8 mouse cellular contexts compared by ENCODE assay signal in genomic region chr9:78480706-78481358, GRCm38 (mm10). TPM values are rescaled to one million over a fixed set of nuclear protein-coding genes. Genes with fewer than 3 reads are reported as not detected.
A peak's percentile ranks its signal among the peaks of the same experiment; 100 is the strongest.
DNase-seq lines count a peak whose midpoint lies in the region; ATAC-seq and TF ChIP-seq lines count a peak whose summit lies in the region.

No protein-coding gene starts in this region.

- TF ChIP-seq CTCF in layer of hippocampus, adult 2 months (conservative IDR thresholded peaks at IDR 0.05) = no peak
- TF ChIP-seq CTCF in lung, embryonic 14.5 days (IDR thresholded peaks at IDR 0.05; ENCODE audit: low read depth) = no peak

- peak overlapping the region; percentile 100 for H3K4me3 ChIP-seq in forebrain, embryonic 14.5 days (ENCODE audit: low read depth, low read length)
- H3K4me3 ChIP-seq in layer of hippocampus, adult 2 months = peak overlapping the region; percentile 98
- H3K4me3 ChIP-seq in lung, embryonic 14.5 days (ENCODE audit: low read depth, low read length) = peak overlapping the region; percentile 86

- intact Hi-C loops in heart, postnatal 14 days (cut with DNase I) = loop anchor here (2.0 kb wide), 1 partner anchor 32 kb away; the partner anchor contains the start of genes Gm17324 and Mto1

- peaks cover 39% of the 10 kb centered on the region for H3K36me3 ChIP-seq in forebrain, embryonic 14.5 days (ENCODE audit: control insufficient read depth, insufficient read depth, low read length)
- peaks cover 48% of the 10 kb centered on the region for H3K36me3 ChIP-seq in lung, embryonic 14.5 days (ENCODE audit: insufficient read depth)

- no peaks in the 10 kb centered on the region for H3K9me3 ChIP-seq in forebrain, embryonic 14.5 days (replicated peaks; ENCODE audit: control insufficient read depth, low read length)
- no peaks in the 10 kb centered on the region for H3K9me3 ChIP-seq in lung, embryonic 14.5 days (ENCODE audit: low read depth, low read length)

- DNase-seq in CD8-positive naive resting alpha-beta T cell, adult 2 months (ENCODE audit: low read depth in 2 of 2, low spot score in 2 of 2) = peak; percentile 74 to 76
- peak; percentile 70 for DNase-seq in c-Kit-positive CD71-positive TER-119-positive erythroid progenitor cells, embryonic 14.5 days (ENCODE audit: low spot score)
- DNase-seq in forebrain, embryonic 14.5 days (ENCODE audit: low spot score) = peak; percentile 69
- peak; percentile 75 to 81 for DNase-seq in heart, postnatal 14 days
- peak; percentile 42 to 71 for DNase-seq in layer of hippocampus, adult 2 months (ENCODE audit: low spot score in 2 of 2)
- DNase-seq in lung, embryonic 14.5 days = peak; percentile 78
- DNase-seq in testis, postnatal 14 days (ENCODE audit: low spot score) = peak; percentile 84

- under 1% methylated on average over 38 of the region's 46 CpGs for WGBS in forebrain, embryonic 14.5 days
- under 1% methylated on average over 44 of the region's 46 CpGs for WGBS in lung, embryonic 14.5 days

- H3K4me1 ChIP-seq in forebrain, embryonic 14.5 days (ENCODE audit: control insufficient read depth, insufficient read depth, low read length) = peaks cover 8% of the 10 kb centered on the region; the same call in 1 of the 2 replicates
- no peaks in the 10 kb centered on the region for H3K4me1 ChIP-seq in lung, embryonic 14.5 days (ENCODE audit: insufficient read depth)

- H3K27me3 ChIP-seq in forebrain, embryonic 14.5 days (replicated peaks; ENCODE audit: control insufficient read depth, insufficient read depth, low read length) = no peaks in the 10 kb centered on the region
- no peaks in the 10 kb centered on the region for H3K27me3 ChIP-seq in lung, embryonic 14.5 days (ENCODE audit: insufficient read depth, low read length)

- peak; percentile 10 for ATAC-seq in forebrain, embryonic 14.5 days
- peak; percentile 5 for ATAC-seq in lung, embryonic 14.5 days (ENCODE audit: insufficient read depth)
- ATAC-seq in neutrophil, adult 5-6 weeks (ENCODE audit: extremely low read depth, insufficient number of reproducible peaks, low FRiP score, poor library complexity, severe bottlenecking) = peak; percentile 65

- H3K27ac ChIP-seq in forebrain, embryonic 14.5 days (ENCODE audit: low read depth, low read length) = peak overlapping the region; percentile 96
- peak overlapping the region; percentile 99 for H3K27ac ChIP-seq in layer of hippocampus, adult 2 months
- peak overlapping the region; percentile 99 for H3K27ac ChIP-seq in lung, embryonic 14.5 days (ENCODE audit: low read depth)

- peak overlapping the region; percentile 100 for H3K9ac ChIP-seq in forebrain, embryonic 14.5 days (ENCODE audit: low read length)
- peak overlapping the region; percentile 100 for H3K9ac ChIP-seq in lung, embryonic 14.5 days

- peak overlapping the region; percentile 63 for H3K4me2 ChIP-seq in forebrain, embryonic 14.5 days (ENCODE audit: low read length)
- peak overlapping the region; percentile 67 for H3K4me2 ChIP-seq in lung, embryonic 14.5 days

RNA-seq across cellular contexts. Expression of gene Eef1a1, which starts 8.1 kb away (rescaled TPM):
- polyA plus RNA-seq in forebrain, embryonic 14.5 days (2014; fragmentation: Nextera tagmentation; extraction: Ambion mirVana) = 4,517 and 5,265 TPM in 2 replicates
- 1,000 to 10,000 TPM; 1,986 to 2,287 TPM for total RNA-seq in heart, postnatal 14 days (2021)
- 1,000 to 10,000 TPM; 3,119 to 3,317 TPM for total RNA-seq in layer of hippocampus, adult 2 months (2021)
- 5,431 and 5,487 TPM in 2 replicates for polyA plus RNA-seq in lung, embryonic 14.5 days (2014; fragmentation: Nextera tagmentation; extraction: Ambion mirVana)
- 5,017 and 5,158 TPM in 2 replicates for total RNA-seq in neutrophil, adult 5-6 weeks (2017)

RNA-seq across cellular contexts. Expression of gene Gm17324, which starts 32.2 kb away (rescaled TPM):
- 0.52 and 0.56 TPM in 2 replicates for polyA plus RNA-seq in forebrain, embryonic 14.5 days (2014; fragmentation: Nextera tagmentation; extraction: Ambion mirVana)
- not detected for total RNA-seq in heart, postnatal 14 days (2021)
- 1 to 10 TPM; 1.3 to 1.5 TPM for total RNA-seq in layer of hippocampus, adult 2 months (2021)
- polyA plus RNA-seq in lung, embryonic 14.5 days (2014; fragmentation: Nextera tagmentation; extraction: Ambion mirVana) = 0.38 and 1.0 TPM in 2 replicates
- not detected in 2 replicates for total RNA-seq in neutrophil, adult 5-6 weeks (2017)

RNA-seq across cellular contexts. Expression of gene Mto1, which starts 32.8 kb away (rescaled TPM):
- 23.0 and 25.5 TPM in 2 replicates for polyA plus RNA-seq in forebrain, embryonic 14.5 days (2014; fragmentation: Nextera tagmentation; extraction: Ambion mirVana)
- total RNA-seq in heart, postnatal 14 days (2021) = 10 to 100 TPM; 20.6 to 23.5 TPM
- total RNA-seq in layer of hippocampus, adult 2 months (2021) = 10 to 100 TPM; 25.1 to 25.8 TPM
- polyA plus RNA-seq in lung, embryonic 14.5 days (2014; fragmentation: Nextera tagmentation; extraction: Ambion mirVana) = 25.0 and 26.8 TPM in 2 replicates
- 34.0 and 34.7 TPM in 2 replicates for total RNA-seq in neutrophil, adult 5-6 weeks (2017)

RNA-seq across cellular contexts. Expression of gene Cgas, which starts 37.8 kb away (rescaled TPM):
- 0.50 and 0.51 TPM in 2 replicates for polyA plus RNA-seq in forebrain, embryonic 14.5 days (2014; fragmentation: Nextera tagmentation; extraction: Ambion mirVana)
- under 1 TPM; 0.45 to 0.68 TPM for total RNA-seq in heart, postnatal 14 days (2021)
- under 1 TPM; 0.79 to 0.92 TPM for total RNA-seq in layer of hippocampus, adult 2 months (2021)
- 3.1 and 3.4 TPM in 2 replicates for polyA plus RNA-seq in lung, embryonic 14.5 days (2014; fragmentation: Nextera tagmentation; extraction: Ambion mirVana)
- 2.2 TPM in 2 replicates for total RNA-seq in neutrophil, adult 5-6 weeks (2017)

Comparison
In these comparisons a context has a peak if more than half of its experiments do, and no peak if none do; other contexts are left out.
1. Peak in every context shown above with its lines: DNase-seq, ATAC-seq, H3K4me3 ChIP-seq and H3K27ac ChIP-seq.
2. ATAC-seq: peak in every context shown above with its lines; median percentile 65 in neutrophil, adult 5-6 weeks; 10 in forebrain, embryonic 14.5 days; 5 in lung, embryonic 14.5 days.